Mouse (Mus musculus): ENCODE results near the gene Misp.

GRCm38 (mm10) chr10:79849941-79850628 is 29.3 kb downstream of the Misp start:
- TF ChIP-seq CTCF (IDR thresholded peaks at IDR 0.05; ENCODE audit: borderline replicate concordance, extremely low read depth, insufficient read depth, insufficient read length) = no peak
- no peak for TF ChIP-seq POLR2A (IDR thresholded peaks at IDR 0.05; ENCODE audit: borderline replicate concordance, extremely low read depth, insufficient read depth, insufficient read length, poor library complexity, severe bottlenecking)

All from brain, embryonic 14.5 days (tissue).